In the genomic region with DNA sequence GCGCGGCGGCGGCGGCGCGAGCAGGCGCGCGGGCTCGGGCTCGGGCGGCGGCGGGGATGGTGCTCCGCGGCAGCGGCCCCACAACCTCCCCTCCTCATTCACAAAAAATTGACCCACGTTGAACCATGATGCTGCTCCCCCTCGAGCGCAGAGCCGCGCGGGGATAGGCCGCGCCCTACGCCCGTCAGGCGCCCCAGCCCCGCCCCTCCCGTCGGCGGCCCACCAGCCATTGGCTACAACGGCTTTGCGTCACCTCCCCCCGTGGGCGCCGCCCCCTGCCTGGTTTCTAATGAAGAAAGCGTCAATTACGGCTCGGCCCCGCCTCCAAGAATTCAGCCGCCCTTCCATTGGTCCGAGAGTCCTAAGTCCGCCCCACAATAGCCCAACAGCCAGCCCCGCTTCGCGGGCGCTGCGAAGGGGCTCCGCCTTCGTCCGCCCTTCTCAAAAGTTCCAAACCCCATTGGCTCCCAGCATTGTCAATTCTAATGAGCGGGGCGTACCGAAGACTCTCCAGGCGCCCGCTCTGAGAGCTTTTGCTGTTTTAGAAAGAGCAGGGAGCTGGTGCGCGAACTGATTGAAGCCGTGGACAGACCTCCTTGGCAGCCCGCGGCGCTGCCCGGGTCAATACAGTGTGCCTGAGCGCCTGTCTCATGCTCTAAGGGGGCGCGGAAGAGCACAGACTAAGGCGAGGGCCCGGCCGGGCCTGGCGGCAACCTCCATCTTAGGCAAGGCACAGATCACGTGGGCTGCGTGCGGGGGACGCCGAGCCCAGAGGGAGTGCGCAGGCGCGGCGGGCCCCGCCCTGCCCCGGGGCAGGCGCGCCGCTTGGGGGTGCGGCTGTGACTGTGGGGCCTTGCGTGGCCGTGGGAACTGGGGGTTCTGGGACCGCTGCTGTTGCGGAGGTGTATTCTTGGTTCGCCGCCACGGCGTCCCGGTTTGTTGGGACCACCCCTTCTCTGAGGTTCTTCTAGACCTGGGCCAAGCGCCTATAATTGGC, we compare ENCODE assay signal across 1 mouse cellular context.
TF ChIP-seq lines count a peak whose summit lies in the region.

No protein-coding gene starts in this region.

TF ChIP-seq in myocyte, 11 proteins besides CTCF, POLR2A, EP300 and RAD21 (continued from another document):
- no peak for TF ChIP-seq REST (IDR thresholded peaks at IDR 0.05; ENCODE audit: insufficient read depth, insufficient read length)
- TF ChIP-seq MYOD1 (IDR thresholded peaks at IDR 0.05; ENCODE audit: control insufficient read depth in 1 of 3, insufficient read length in 2 of 3, low read depth in 2 of 3) = peak in 1 of 3 experiments; percentile 58
- peak; percentile 91 for TF ChIP-seq POLR2AphosphoS2 (IDR thresholded peaks at IDR 0.05; ENCODE audit: insufficient read length, low read depth)
- no peak for TF ChIP-seq CEBPB (IDR thresholded peaks at IDR 0.05; ENCODE audit: insufficient read depth, poor library complexity, severe bottlenecking)
- peak; percentile 88 for TF ChIP-seq USF1 (IDR thresholded peaks at IDR 0.05; ENCODE audit: low read depth)
